Mouse (Mus musculus) 3T3-L1 (cell line): Measurements from ENCODE around the gene Borcs6.

Source experiments
- DNase-seq: peaks from one replicate; pipeline ENCODE4 v3.0.0-alpha.2; 2015; ENCODE audit warnings: low read depth, low spot score

Gene Borcs6

GRCm38 (mm10) chr11:69048151-69048550, 11.4 kb upstream of the Borcs6 start:
- DNase-seq, result no peak

GRCm38 (mm10) chr11:69050748-69051147, 8.8 kb upstream of the Borcs6 start:
- DNase-seq, result no peak

DNA sequence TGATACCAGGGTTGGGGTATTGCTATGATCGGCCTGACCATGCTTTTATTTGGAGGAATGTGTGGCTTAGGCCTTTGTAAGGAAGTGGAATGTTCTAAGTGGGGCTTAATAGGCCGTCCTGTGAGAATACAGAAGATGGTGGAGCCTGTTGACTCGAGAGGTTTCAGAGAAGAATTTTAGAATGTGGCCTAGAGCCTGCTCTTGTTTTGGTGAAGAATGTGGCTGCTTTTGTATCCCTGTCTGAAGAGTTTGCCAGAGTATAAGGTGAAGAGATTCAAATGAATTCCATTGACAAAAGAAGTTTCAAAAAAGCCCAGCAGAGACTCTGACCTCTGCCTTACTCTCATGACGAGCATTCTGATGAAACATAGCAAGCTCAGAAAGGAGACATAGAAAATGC, 7.7 kb upstream of the Borcs6 start:
- no peak for DNase-seq

DNA sequence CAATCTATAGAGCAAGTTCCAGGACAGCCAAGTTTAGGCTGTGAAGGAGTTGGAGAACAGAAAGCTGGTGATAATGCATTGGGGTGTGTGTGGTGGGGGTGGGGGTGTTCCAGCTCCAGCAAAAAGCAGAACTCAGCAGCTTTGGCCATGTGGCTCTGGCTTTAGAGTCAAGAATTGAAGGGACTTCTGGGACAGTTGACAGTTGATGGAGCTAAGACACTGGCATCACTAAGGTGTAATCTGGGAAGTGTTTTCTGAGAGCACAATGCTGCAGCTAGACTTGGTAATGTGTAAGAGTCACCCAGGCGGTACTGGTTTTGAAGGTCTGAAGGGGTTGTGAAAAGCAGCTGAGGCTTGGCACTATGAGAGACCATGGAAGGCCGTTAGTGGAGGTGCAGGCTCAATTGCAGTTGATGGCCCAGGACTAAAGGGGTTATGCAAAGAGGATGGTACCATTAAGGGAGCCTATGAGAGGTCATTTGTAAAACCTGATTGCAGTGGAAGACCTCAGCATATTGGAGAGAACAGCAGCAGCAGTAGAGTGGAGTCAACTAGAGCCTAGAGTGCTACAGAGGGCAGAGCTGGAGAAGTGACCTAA, 6.6 kb upstream of the Borcs6 start:
- DNase-seq, result no peak

DNA sequence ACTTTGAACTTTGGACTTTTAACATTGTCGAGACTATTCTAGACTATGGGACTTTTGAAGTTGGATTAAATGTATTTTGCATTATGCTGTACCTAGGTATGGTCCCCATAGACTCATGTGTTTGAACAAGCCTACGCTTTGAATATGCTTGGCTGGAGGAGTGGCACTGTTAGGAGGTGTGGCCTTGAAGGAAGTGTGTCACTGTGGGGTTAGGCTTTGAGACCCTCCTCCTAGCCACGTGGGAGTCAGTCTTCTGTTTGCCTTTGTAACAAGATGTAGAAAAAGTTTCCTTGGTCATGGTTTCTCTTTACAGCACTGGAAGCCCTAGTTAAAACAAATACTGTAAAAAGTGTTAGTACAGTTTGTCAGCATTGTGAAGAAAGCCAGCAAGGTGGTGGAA, 5.7 kb upstream of the Borcs6 start:
- DNase-seq, result no peak

DNA sequence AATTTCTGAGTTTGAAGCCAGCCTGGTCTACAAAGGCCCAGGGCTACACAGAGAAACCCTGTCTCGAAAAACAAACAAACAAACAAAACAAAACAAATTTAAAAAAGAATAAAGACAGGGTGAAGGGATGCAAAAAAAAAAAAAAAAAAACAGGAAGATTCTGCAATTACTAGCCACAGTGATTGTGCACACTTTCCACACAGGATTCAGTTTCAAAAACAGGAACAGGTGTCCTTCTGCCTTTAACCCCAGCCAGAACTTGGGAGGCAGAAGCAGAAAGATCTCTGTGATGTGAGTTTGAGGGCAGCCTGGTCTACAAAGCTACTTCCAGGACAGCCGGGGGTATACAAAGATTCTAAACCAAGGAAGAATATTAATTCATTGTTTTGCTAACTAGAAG, 1.3 kb upstream of the Borcs6 start:
- peak; percentile 7 for DNase-seq

DNA sequence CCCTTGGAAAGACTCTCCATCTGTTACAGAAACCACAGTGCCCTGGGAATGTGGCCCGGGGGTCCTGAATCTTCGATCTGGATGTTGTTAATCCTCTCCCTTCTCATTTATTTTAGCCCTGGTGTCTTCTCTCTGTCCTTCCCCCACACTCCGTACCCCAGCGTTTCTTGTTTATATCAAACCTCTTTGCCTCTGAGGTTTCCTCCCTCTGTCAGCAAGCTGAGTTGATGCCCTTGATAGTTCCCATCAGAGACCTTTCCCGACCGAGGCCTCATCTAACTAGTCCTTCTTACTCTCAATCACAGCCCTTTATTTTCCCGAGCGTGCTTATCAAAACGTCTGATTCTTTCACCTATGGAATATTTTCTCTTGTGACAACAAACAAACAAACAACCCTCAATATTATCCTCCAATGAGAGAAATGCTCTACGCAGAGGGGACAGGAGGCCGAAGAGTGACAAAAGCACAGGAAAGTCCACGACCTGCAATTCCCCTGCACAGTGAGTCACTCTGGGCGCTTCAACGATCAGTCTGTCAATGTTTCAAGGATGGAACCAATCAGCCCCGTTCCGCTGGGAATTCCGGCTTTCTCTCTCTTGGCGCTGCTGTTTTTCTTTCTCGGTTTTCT, 674 bp upstream of the Borcs6 start:
- no peak for DNase-seq

GRCm38 (mm10) chr11:69059975-69060411, 476 bp downstream of the Borcs6 start:
- peak; percentile 40 for DNase-seq

GRCm38 (mm10) chr11:69060448-69061254, 1.1 kb downstream of the Borcs6 start:
- peak; percentile 55 for DNase-seq

DNA sequence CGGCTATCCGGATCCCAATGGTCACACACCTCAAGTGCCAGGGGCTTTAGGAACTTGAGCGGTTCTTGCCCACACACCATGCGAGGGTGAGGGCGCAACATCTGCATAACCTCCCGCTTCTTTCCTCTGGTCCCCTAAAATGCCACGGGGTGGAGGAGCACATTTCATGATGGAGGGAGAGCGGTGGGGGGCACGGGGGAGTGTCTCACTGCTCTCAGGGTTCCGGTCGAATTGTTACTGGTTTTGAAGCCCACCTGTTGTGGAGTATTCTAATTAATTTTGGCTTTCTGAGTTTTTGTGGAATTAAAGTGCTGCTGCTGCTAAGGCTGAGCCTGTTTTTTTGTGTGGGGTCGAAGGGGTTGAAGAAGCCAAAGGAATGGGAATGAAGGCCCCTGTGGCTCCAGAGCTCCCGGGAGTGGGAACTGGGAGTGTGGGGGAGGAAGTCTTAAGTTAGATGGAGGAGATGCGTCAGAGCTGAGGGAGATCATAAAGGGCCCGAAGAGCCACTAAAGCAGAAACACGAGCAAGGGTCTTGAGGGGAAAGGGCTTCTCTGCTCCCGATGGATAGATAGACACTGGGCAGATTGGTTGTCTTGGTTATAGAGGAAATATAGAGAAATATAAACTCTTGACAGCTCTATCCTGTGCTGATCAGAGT, 1.9 kb downstream of the Borcs6 start:
- DNase-seq, result peak; percentile 55

GRCm38 (mm10) chr11:69062194-69062760, 2.8 kb downstream of the Borcs6 start:
- DNase-seq, result peak; percentile 81

DNA sequence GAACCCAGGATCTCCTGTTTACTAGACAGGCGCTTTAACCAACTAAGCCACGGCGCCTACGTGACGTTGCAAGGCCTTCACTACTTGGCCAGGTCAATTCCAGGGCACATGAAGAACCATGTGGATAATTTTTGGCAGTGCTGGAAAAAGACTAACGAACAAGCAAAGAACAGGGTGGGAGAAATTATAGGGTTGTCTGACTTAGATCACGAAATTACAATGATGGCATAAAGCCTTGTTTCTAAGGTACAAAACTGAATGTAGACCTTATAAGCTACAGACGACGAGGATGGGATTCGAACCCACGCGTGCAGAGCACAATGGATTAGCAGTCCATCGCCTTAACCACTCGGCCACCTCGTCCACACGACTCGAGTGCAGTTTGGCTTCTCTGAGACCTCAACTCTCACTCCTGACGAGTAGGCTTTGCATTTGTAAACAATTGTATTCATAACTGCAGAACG, 3.3 kb downstream of the Borcs6 start:
- DNase-seq, result peak; percentile 97

DNA sequence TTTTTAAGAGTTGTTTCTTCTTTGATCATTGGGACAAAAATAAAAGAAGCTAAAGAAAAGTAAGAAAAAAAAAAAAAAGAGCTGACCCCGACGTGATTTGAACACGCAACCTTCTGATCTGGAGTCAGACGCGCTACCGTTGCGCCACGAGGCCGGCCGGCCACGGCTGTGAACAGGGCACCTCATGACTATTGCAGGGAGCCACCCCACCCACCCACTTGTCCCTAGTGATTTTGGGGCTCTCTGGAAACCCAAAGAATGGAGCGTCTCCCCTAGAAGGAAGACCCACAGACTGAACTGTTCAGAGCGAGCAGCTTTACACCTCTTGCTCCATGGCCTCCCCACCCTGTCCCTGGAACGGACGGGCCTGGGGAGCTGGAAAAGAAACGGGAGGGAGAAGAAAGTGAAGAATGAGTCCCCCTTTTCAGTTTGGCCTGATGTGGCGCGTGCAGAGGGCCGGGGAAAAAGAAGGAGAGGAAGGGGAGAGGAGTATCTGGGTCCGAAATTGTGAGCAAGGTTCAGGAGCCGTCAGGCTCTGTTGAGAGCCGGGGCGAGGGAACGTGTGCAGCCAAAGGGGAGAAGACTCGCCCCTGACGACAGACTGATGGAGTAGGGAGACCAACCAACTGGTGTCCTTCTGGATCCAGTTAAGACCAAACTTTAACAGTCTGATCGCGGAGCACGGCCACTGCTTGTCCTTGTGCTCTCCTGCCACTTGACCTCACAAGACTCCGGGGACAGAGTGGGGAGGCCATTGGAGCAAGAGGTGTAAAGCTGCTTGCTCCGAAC, 4.1 kb downstream of the Borcs6 start:
- peak; percentile 79 for DNase-seq

GRCm38 (mm10) chr11:69064259-69065133, 5.0 kb downstream of the Borcs6 start:
- DNase-seq, result no peak

GRCm38 (mm10) chr11:69065394-69065925, 5.9 kb downstream of the Borcs6 start:
- no peak for DNase-seq

DNA sequence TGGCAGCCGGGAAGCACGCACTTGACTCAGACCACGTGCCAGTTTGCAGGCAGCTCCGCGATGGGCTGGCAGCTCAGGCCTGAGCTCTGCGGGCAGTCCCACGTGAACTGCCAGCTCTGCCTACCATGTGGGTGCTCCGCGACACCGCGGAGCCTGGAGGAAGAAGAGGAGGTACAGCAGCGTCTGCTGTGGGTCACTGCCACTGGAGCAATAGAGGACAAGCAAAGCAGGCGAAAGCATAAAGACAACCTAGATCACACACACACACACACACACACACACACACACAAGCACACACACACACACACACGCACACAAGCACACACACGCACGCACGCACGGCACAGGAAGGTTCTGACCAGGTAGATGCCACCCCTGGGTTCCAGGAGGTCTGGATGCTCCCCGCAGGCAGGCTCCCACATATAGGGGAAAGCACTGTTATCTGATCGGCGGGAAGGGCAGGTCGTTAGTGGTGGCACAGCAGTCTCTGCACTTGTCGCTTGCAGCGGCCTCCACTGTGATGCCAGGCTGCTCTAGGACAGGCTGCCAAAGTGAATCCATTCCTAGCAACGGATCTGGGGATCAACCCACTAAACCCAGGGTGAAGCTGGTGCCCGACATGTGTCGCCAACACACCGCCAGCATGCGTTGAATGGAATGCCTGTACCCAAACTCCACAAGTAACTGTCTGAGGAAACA, 6.8 kb downstream of the Borcs6 start:
- no peak for DNase-seq

DNA sequence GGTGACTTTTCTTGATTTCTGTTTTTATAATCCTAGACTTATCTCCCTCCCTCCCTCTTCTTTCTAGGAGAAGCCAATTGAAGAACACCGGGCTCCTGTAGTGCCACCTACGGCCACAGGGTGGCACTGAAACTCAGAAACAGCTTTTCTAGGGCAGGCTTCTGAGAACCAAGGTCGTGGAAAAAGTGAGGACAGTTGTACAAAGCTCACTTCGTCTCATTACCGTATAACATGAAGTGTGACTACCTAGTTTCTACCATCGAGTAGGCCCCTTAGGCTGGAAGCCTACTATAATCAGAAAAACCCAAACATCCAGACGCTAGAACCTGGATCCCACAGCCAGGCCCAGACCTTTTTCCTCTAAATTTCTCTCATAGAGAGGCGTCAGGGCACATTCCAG, 7.4 kb downstream of the Borcs6 start:
- peak; percentile 97 for DNase-seq

GRCm38 (mm10) chr11:69067601-69068000, 8.1 kb downstream of the Borcs6 start:
- peak; percentile 88 for DNase-seq

- DNase-seq, result no peak
Observed at GRCm38 (mm10) chr11:69070093-69070492, 10.6 kb downstream of the Borcs6 start.
